Mouse (Mus musculus) monocyte, adult 2 months (primary cell): ENCODE data around the gene Ctu2.

ENCODE experiments used
- DNase-seq, 2 experiments: peaks; one replicate each; pipeline ENCODE4 v3.0.0; 2022; ENCODE audit warnings: low spot score in 2 of 2, low read depth in 1 of 2

Gene Ctu2

DNA sequence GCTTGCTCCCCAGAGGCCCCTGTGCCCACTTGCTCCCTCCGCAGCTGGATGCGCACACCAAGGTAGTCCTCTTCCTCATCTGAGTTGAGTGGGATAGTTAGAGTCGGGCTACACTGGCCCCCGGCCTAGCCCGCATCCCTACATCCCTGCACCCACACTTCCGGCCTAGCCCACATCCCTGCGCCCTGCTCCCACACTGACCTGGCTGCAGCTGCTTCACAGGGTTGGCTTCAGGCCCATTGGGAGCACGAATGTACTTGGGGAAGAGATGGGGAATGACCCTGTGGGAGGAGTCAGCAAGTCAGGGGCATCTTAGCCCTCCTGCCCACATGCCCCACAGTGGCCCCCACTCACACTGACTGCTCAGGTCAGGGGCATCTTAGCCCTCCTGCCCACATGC is 6.5 kb downstream of the Ctu2 start:
- DNase-seq: no peak

DNA sequence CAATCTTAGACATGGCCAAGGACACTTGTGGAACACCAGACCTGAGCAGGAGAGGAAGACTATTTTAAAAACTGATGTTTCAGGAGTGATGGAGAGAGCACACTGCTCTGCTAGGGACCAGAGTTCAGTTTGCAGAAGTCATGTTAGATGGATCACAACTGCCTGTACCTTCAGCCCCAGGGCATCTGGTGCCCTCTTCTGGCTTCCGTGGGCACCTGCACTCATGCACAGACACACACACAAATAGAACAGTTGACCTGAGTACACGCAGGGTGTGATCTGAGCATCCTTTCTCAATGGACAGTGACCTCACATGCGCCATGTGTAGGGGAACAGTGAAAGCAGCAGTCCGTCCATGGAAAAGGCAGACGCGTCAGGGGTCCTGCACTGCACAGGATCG is 7.9 kb downstream of the Ctu2 start:
- DNase-seq: no peak

DNA sequence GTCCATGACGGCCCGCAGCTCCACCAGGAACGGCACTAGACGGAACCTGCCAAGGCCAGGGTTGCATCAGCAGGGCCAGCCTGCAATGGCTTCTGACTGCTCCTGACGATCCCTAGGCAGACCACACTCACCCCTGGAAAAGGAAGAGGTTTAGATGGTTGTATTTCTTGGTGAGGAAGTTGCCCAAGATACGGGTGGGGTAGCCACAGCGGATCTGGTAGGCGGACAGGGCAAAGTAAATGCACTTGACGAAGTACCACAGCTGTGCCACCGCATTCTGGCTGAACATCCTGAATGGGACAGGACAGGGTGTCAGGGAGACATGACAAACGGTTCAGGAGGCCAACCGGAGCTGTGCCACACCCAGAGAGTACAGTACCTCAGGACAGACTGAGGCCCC is 8.9 kb downstream of the Ctu2 start:
- peak; percentile 38 to 41 for DNase-seq

DNA sequence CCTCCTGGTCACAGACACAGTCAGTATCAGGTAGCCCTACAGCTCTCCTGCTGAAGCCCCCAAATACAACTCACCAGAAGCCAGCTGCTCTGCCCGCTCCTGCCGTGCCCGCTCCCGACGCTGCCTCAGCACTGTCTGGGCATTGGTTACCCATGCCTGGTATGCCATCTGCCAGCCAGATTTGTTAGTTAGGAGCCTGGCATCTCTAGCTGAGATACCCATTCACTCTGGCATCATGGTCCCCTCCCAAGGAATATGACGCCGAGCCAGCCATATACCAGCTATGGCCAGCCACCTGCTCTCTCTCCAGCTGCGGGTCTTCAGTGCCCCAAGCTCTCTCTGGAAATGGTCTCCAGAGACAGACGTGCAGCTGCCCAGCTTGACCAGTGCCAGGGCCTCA is 12.4 kb downstream of the Ctu2 start:
- DNase-seq: no peak

DNA sequence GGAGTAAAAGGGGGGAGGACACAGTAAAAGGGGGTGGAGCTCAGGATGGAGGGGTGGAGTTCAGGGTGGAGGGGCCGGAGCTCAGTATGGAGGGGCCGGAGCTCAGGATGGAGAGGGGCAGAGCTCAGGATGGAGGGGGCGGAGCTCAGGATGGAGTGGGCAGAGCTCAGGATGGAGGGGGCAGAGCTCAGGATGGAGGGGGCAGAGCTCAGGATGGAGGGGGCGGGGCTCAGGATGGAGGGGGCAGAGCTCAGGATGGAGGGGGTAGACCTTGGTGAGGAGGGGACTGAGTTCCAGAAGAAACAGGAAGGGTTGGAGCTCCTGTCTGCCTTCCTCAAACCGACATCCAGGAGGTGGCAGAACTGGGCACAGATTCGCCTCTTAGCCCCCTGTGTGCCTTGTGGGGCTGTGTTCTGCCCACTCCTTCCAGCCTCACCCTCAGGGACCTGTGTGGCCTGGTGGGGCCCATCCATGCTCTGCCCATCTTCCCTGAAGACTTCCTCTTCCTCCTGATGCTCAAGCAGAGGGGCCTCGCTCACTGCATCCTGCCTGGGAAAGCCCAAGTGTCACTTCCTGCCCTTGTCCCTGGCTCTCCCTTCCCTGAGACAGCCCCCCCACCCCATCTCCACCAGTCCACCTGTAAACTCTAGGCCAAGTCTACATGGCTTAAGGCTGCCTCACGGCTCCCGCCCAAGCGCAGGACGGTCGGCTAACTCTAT is 21.2 kb downstream of the Ctu2 start:
- no peak for DNase-seq

DNA sequence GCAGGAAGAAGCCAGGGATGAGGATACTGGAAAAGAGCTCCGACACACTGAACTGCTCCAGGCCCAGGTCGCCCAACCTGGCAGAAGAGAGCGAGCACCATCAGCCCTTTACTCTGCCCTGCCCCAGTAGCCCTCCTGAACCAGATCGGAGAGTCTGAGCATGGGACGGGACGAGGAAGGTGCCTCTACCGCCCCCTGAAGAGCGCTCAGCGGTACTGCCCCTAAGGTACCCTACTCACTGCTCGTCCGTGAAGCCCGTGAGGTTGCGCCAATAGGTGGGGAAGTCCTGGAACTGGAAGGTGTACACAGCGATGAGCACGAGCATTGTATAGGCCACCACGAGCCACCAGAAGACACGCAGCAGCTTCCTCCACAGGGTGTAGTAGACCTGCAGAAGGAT is 22.0 kb downstream of the Ctu2 start:
- no peak for DNase-seq

DNA sequence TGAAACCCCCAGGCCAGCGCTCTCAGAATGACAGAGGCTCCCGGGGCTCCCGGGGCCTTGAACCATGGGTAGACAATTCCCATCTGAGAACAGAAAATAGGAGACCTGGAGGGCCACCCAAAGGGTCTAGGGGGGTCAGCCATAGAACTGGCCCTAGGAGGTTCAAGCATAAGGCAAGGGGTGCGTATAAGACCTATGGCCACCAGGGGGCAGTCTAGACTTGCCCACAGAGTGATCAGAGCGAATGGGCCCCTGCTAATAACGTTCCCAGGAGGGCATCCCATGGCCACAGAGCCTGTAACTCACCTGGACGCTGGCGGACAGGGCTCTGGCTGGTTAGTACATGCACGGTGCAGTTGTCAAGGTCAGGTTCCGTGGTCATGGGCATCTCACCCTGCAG is 24.9 kb downstream of the Ctu2 start:
- DNase-seq: peak in 1 of 2 experiments; percentile 58

DNA sequence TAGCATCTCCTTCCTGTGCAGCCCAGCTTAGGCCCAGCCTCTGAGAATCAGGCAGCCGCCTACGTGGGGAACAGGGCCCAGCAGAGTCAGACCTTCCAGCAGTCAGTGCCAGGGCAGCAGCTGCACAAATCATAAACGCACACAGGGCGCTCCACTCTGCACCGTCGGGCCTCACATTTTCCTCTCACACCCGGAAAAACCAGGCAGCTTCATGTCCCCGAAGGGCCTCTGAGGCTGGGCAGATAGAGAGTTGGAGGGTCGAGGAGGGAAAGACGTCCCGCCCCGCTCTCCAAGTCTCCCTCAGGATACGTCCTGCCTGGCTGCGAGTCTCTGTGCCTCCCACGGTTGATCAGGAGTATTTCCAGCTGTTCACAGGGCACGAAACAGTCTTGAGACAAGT is 35.6 kb downstream of the Ctu2 start:
- DNase-seq: no peak

DNA sequence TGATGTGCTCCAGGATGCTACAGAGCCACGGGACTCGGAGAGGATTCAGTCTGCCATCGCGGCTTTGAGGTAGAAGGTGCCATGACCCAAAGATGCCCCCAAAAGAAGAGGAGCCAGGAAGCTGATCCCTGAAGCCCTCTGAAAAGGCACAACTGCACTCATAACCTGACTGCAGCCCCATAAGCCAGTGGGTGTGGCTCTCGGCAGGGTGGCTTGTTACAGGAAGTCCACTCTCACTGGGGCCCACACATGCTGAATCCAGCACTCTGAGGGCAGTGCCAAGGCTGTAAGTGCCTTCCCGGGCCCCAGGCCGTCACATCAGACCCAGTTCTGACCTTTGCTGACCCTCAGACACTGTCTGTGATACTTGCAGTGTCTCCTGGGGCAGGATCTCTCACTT is 36.4 kb downstream of the Ctu2 start:
- DNase-seq: no peak

DNA sequence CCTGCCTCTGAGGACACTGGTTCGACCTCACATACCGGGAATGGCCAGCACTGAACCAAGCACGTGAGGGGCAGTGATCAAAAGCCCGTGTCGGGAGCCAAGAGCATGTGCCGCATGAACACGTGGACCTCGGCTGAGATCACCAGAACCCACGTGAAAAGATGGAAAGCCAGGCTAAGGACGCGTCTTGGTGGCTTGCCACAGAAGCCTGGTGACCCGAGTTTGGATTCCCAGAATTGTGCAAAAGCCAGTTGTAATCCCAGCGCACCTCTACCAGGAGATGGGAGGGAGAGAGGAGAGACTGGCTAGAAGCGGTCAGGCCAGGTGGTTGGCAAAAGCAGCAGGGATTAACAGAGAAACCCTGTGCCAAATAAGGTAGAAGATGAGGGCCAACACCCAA is 39.8 kb downstream of the Ctu2 start:
- DNase-seq: no peak

DNA sequence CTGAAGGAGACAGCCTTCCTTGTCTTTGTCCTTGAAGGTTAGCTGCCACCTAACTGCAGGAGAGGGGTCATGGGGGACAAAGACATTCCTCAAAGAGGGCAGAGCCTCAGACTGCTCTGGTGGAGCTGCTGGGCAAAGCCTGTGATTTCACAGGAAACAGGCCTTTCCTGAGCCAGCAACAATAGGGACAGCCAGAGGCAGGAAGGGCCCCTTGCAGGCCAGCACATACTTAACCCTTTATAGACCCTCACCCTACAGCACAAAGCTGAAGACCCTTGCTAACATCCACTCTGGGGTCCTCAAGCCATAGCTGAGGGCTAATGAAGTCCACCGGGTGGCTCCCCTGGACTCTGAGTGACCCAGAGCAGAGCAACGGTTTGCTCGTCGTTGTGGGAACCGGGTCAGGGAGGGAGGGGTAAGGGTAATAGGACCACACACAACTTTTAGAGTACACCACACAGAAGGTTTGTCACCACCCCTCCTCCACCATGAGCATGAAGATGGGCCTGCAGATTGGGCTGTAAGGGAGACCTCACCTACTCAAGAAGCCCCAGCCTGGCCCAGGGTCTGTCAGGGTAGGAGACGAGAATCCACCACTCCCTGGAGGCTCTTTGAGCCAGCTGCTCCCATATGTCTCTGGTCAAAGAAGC is 41.7 kb downstream of the Ctu2 start:
- no peak for DNase-seq

DNA sequence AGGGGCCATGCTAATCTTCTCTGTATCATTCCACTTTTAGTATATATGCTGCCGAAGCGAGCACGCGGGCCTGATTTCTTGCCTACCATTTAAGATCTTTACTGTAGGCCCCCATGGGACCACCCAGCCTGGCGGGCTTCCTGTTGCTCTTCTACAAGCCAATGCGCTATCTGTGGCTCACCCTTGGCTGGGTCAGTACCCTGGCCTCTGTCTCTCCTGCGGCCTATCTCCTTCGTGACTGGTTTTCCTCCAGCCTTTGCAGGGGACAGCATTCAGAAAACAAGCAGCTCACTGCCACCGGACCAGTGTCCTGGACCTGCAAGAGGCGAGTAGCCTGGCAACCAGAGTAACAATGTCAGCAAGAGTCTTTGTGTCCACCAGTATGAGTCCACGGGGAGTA is 44.7 kb downstream of the Ctu2 start:
- no peak for DNase-seq

DNA sequence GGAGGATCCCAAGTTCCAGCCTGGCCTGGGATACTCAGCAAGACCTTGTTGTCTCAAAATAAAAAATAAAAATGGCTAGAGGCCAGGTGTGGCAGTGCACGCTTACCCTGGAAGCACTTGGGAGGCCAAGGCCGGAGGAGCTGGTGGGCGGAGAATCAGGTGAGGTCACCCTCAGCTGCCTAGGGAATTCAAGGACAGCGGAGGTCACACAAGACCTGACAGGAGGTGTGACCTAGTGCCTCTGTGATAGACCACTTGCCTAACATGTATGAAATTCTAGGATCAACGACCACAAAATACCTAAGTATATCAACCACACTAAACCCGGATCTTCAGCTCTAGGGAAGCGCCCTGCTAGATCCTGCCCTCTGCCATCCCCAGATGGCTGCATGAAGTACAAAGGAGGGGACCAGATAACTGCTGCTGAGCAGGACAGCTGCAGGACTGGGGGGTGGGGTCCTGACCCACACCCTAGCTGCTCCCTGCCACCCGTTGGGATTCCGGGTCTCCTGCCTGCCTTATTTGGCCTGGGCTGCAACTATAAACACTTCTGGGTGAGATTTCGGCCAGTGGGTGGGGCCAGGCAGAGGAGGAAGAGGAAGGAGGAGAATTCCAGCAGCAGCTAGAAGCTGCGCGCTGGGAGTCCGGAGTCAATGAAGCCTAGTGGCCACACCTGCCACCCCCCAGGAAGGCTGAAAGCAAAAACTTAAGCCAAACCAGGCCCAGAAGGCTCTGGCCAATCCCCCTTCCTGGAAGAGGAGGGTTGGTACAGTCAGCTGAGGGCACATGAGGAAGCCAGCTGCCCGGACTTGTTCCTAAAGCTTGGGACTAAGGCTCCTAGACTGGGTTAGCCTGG is 47.1 kb downstream of the Ctu2 start:
- DNase-seq: no peak

DNA sequence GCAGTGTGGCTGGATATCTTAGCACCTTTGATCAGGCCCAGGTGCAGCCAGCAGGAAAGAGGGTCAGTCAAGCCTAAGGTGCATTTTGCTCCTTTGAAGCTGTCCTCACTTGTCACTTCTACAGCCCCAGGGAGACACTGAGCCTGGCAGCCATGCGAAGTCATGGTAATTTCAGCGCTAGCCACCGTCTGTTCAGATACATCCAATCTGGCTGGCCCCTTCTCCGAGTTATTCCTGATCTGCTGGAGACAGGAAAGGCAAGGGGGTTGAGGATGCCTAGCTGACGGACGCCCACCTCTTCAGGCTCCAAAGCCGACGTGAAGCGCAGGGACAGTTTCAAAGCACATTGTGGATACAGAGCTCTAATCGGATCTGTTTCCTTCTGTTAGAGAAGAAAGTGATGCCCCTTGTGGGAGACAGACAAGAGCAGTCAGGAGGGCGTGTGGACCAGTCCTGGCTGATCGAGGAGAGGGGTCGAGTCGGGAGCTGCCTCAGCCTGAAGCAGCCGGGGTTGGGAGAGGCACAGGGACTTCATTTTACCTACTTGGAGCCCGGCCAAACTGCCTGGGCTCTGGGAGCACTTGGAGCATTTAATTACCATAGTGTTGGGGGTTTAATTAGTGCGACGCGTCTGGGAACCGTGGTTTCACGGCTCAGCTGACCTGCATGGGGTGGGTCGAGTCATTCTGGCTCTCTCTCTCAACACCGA is 47.9 kb downstream of the Ctu2 start:
- DNase-seq: no peak

DNA sequence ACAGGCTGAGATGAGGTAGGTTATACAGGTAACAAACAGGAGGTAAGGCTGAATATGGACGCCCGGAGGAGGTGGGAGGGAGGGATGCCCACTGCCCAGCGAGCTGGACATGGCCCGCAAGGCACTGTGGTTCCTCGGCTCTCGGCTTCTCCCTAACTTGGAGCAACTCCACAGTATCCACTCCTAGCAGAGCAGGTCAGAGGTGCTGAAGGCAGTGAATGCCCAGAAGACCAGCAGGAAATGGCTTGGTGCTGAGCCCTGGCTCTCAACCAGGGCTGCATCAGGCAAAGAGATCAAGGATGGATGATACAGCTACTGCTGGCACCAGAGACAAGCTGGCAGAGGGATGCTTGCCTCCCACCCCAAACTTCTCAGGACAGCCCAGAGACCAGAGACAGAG is 48.6 kb downstream of the Ctu2 start:
- DNase-seq: no peak

DNA sequence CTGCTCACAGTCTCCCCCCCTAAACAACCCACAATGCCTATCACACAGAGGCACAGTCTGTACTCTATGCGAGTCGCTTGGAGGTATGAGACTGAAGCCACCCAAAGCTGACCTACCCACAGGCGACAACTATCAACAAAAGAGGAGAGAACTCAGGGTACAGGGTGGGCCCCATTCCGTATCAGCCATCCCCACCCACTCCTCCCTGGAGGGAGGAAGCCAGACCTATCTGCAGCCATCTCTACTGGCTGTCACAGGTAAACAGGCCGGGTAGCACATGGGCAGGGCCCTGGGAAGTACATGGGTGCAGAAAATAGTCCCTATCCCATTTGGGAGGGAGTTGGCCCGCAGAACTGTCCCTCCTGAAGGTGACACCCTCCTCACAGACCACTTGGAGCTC is 49.1 kb downstream of the Ctu2 start:
- DNase-seq: no peak

DNA sequence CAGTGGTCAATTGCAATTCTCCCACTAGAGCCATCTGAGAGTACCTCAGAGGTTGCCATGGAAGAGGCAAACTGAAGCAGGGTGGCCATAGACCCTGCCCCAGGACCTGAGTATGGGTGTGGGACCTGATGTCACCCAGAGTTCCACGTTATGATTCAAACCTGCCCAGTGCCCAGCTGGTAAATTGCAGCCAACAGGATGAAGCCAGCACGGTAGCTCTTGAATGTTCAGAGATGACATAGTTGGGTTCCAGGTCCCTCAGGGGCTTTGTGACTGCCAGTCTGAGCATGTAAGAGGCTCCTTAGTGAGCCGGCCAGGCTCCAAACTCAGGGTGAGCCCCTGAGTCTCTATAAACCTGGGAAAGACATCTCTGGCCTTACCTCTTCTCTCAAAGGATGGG is 50.1 kb downstream of the Ctu2 start:
- no peak for DNase-seq

DNA sequence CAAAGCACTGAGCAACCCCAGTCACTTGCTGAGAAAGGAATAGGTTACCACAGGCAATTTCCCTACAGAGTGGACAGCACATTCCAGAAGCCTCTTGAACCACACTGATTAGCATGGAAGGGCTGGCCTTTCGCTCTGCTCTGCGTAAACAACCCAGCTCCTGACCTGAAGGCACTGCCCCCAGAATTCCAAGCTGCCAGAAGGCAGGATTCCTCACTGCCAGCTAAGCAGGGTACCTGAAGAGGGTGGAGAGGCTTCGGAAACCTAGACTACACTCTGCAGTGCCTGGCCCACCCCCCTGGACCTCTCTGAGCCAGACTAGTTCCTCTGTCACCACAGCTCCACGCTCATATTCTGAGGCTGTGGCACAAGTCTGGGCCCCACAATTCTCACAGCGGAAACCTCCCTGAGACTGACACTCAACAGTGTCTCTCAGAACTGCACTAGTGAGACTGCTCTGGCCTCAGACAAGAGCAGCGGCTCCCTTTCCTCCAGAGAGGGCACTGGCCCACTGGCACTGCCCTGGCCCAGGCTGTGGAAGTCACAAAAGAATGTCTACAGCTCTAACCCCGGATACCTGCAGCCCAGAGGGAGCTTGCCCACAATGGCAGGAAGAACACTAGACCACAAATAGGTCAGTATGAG is 50.7 kb downstream of the Ctu2 start:
- no peak for DNase-seq

DNA sequence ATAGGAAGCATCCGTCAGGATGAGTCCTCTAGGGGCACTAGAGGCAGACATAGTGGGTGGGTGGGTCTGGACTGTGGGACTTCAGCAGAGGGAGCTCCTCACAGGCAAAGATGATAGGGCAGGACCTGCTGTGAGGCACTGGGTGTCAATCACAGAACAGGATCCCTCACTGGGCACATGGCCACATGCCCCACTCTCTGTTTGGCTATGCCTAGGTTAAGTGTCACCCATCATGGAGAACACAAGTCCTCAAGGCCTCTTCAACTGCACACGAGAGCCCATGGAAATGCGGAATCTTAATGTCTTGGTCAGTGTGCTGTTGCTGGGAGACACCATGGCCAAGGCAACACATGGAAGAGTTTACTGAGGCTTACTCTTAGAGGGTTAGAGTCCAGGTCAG is 52.0 kb downstream of the Ctu2 start:
- DNase-seq: no peak

DNA sequence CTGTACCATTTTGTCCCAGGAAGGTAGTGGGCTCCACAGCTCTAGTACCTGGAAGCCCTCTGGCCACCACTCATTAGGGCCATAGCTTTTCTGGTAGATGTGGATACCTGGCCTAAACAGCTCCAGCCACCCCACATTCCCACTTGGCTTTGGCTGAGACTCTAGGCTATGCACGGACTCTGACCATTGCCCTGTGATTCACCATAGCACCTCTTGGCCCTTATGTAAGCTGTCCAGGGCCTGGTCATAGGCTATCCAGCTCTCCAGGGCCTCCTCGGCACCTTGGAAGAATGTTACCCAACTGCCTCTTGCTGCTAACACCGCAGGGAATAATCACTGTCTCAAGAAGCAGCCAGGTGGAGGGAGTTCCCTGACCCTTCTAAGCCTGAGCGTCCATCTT is 53.2 kb downstream of the Ctu2 start:
- DNase-seq: no peak

DNA sequence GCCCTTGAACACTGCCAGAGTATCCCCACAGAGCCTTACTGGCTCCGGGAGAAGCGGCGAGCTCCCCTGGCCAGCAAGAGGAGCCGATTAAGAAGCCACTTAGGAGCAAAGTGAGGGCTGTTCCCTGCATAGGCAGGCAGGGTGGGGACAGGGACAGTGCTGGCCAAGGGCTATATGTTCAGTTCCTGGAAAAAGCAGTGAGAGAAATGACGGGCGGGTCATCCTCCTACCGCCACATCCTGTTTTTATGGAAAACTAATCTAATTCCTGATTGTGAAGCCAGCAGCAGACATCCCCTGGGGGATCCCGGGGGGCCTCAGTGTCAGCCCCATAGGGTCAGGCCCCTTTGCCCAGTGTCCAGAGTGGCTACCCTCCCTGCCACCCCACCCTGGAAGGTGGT is 55.4 kb downstream of the Ctu2 start:
- DNase-seq: no peak
